Mouse (Mus musculus) layer of hippocampus, postnatal 36 days (tissue): ENCODE data around the gene Hmox2. TPM values are rescaled to one million over a fixed set of nuclear protein-coding genes. Genes with fewer than 3 reads are reported as not detected.
A peak's percentile ranks its signal among the peaks of the same experiment; 100 is the strongest.
"Not testable (repeated sequence)": the region's sequence is repeated elsewhere in the genome, so short reads cannot be mapped to it uniquely, and the experiment has no call there.

Source experiments
- DNase-seq, 2 experiments: peaks; one replicate each; pipeline ENCODE4 v3.0.0; 2022
- total RNA-seq, 2 experiments: library from RNA; stranded (reverse); gene quantifications; 2 replicates each; pipeline ENCODE4 v1.2.3; 2021

Gene Hmox2
- total RNA-seq, 2 experiments from 2014 or later, result 88.2 to 98.0 TPM

DNA sequence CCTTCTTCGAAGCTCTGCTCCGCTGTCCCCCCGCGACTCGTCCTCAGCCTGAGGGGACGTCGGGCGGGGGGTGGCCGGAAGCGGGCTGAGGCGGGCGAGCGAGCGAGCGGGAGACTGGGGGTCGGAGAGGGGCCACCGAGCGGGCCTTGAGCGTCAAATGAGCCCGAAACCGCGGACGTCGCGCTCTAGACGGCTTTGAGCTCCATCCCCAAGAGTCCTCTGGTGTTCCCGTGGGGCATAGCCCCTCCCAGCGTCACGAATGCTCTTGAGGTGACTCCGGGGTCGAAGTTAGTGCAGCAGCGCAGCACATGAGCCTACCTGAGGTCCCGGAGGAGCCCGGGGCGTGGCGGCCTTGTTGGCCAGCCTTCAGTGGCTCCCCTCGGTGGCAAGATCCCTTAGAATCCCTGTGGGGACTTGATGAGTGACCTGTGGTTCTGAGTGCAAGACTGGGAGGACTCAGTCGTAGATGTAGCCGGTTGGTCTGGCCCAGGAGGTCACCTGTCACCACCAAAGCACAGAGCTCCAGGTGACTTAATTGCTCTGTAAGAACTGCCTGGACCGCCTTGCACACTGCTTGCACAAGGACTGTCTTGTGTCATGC is 467 bp downstream of the Hmox2 start:
- no peak for DNase-seq

- no peak for DNase-seq
These were observed 1.4 kb downstream of the Hmox2 start for GRCm38 (mm10) chr16:4727526-4727925.

DNA sequence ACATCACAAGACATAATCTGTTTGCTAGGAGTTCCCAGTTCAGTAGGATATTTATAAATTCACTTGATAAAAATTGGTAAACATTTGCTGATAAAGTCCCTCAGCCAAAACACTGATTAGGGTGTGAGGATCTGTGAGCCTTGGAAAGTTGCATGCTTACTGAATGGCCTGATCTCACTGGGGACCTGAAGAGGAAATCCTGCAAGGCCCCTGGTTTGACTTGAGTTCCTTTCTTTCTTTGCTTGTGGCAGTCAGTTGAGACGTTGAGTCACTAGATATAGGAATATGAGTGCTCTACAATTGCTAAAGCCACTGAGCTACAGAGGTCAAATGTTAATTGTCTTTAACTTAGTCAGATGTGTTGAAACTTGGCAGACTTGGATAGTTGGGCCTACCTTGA is 1.8 kb downstream of the Hmox2 start:
- no peak for DNase-seq

GRCm38 (mm10) chr16:4730776-4731358 is 4.7 kb downstream of the Hmox2 start:
- no peak for DNase-seq

DNA sequence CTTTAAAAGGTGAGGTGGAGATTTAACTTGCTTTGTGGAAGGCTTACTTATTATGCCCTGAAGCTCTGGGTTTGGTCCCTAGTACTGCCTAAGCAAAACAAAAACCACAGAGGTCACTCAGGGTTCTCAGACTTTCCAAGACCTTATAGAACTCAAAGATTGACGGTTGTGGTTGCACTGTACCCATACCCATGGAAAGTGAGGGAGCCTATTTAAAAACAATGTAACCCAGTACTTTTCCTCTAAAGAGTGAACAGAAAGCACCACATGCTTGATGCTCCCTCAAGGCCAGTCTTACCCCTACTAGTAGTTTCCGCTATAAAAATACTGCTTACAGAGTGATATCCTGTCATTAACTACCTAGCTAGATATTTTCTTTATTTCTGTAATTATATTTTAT is 10.1 kb downstream of the Hmox2 start:
- DNase-seq, result no peak

- no peak for DNase-seq
These were observed 13.8 kb downstream of the Hmox2 start for GRCm38 (mm10) chr16:4739994-4740393.

DNA sequence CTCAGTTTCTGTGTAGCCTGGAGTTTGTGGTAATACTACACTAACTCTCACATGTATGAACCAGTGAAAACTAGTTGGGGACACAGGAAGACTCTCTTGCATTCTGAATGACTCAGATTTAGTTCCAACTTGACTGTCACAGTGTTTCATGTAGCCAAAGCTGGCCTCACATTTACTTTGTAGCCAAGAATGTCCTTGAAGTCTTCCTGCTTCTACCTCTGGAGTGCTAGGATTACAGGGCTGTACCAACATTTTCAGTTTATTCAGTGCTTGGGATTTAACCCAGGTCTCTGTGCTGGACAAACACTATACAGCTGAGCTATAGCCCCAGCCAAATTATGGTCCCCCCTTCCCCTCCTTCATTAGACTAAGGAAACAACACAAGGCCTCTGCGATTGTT is 16.0 kb downstream of the Hmox2 start:
- DNase-seq, result no peak

DNA sequence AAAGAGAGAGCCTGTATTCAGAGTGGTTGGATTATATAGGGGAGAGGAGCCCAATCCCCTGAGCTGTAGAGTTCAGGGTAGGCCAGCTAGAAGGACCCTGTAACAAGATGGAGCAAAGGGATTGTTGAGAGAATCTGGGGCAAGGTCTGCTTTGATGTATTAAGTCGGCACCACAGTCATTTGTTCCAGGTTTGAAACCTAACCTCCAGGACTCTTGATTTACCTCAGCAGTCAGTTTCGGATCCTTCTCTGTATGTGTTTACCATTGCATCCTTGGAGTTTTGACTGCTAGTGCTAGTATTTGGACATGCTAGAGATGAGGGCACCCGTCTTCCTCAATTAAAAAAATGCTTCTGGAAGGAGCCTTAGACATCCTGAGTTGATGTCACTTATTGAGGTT is 26.0 kb downstream of the Hmox2 start:
- DNase-seq, result no peak

- DNase-seq, result no peak
These were observed 27.9 kb downstream of the Hmox2 start for GRCm38 (mm10) chr16:4754045-4754444.

DNA sequence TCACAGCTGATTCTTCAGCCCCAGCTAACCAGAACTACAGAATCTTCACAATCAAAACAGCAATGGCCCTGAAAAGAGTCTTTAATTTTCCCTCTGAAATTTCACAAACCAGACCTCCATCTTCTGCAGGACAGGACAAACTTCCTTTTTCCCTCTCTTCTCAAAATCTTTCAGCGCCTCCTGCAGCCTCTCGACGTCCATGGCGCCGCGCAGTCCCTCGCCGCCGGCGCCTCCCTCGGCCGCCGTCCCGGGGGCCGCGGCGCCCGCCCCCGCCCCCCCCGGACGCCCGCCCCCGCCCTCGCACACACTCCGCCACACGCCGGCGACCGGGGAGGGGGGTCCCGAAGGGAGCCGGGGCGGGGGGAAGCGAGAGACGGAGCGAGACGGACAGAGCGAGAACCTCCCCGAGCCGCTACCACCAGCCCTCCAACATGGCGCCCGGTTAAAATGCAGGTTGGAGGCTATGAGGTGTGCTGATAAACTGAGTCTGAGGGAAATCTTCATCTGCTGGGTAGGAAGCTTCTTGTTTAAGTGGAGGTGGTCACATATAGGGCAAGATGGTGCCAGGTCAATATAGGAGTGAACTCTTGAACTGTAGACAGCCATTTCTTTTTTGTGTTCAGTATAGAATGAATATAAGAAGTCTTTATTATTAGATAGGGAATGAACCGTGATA is 30.6 kb downstream of the Hmox2 start:
- DNase-seq, result not testable (repeated sequence)

GRCm38 (mm10) chr16:4762437-4762836 is 36.3 kb downstream of the Hmox2 start:
- no peak for DNase-seq

DNA sequence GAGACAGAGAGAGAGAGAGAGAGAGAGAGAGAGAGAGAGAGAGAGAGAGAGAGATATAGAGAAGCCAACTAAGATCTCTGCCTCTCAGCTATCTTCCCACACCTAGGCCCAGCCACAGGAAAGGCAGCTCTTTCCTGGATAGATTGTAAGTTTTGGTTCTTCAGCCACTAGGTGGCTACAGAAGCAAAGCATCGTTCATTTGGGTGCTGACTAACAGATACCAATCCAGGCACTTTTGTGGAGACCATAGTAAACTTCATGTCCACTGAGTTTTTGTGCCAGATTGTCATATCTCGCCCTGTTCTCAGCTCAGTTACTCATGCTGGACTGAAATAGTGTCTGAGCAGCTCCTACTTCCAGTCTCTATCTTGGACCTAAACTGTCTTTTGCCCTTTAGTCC is 37.1 kb downstream of the Hmox2 start:
- no peak for DNase-seq

- DNase-seq, result no peak
These were observed 39.7 kb downstream of the Hmox2 start for GRCm38 (mm10) chr16:4765852-4766251.

DNA sequence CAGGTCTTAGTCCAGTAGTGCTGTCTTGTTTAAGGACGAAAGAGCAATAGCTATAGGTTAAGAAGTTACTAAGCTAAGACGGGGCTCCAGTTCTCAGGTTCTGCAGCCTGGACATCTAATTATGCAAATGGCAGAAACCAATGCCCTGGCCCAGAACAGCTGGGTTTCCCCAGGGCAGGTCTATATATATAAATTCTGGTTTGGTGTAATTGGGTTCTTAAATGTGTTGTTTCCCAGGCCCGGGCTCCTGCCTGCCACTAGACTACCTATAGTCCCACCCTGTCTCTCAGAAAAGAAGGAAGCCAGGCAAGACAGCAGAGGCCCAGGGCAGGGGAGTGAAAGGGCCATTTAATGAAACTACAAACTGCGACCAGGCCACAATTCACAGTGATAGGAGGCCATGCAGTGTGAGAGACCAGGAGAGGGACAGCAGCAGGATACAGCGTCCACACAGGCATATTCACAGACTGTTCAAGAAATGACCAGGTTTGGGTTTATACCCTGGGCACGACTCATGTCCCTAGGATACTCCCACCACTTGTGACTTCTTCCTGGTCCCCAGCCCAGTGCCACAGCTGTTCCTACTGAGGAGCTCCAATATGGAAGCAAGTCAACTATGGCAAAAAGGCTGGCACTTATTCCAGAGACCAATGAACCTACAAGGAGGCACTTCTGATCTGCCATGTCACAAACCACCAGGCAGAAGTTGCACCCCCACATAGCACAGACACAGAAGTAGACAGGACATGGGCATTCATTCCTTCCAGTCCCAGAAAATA is 41.0 kb downstream of the Hmox2 start:
- DNase-seq, result no peak

DNA sequence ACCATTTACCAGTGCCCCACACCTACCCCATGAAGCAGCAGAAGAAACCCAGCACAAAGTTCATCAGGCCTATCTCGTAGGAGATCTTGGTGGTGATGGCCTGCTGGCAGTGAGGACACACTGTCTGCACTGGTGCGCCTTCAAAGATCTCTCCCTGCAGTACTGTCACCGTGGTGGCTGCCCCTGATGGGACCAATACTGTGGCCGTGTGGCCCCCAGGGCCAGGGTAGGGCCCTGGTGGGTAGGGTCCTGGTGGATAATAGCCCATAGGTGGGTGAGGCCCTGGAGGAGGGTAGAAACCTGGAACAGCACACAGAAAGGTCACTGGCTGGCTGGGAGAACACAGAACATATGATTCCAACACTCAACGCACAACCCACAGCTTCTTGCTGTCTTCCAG is 42.6 kb downstream of the Hmox2 start:
- no peak for DNase-seq

GRCm38 (mm10) chr16:4773289-4773970 is 47.3 kb downstream of the Hmox2 start:
- no peak for DNase-seq

- DNase-seq, result no peak
These were observed 51.2 kb downstream of the Hmox2 start for GRCm38 (mm10) chr16:4777171-4777904.

DNA sequence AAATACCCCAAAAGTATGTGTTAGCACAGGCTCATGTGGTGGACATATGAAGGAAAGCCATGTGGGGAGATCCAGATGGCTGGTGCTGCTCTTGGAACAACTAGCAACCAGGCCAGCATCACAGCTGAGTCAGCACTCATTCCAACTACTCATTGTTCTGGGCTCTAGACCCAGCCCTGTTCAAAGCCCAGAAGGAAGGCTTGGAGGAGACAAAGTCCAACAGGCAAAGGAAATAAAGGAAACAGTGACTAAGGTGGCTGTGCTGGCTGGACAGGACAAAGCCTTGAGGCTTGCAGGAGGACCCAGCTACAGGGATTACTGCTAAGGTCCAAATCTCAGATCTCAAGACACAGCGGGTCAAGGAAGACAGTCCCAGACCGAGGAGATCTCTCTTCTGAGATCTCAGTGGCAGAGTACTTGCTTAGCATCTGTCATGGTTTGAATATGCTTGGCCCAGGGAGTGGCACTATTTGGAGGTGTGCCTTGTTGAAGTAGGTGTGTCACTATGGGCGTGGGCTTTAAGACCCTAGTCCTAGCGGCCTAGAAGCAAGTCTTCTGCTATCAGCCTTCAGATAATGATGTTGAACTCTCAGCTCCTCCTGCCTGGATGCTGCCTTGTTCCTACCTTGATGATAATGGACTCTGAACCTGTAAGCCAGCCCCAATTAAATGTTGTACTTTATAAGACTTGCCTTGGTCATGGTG is 51.9 kb downstream of the Hmox2 start:
- DNase-seq, result peak in 1 of 2 experiments; percentile 49

DNA sequence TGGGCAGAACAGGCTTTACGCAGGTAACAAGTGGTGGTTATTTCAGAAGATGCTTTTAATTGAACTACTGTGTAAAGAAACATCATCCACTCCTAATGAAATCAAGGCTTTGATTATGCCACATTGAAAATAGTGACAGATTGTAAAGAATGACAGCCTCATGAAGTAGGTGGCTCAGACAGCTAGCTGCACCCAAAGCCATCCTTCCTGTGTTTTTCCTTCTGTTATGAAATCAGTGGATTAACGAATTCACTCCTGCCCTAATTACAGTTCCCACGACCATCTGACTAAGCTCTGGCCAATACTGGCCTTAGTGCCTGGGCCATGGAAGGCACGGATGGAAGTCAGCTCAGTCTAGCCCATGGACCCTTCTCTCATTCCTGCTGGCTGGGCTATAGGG is 52.8 kb downstream of the Hmox2 start:
- DNase-seq, result peak in 1 of 2 experiments; percentile 41

GRCm38 (mm10) chr16:4781524-4782196 is 55.5 kb downstream of the Hmox2 start:
- peak; percentile 59 to 68 for DNase-seq

- no peak for DNase-seq
These were observed 56.4 kb downstream of the Hmox2 start for GRCm38 (mm10) chr16:4782515-4782914.
